Mouse (Mus musculus) stomach, postnatal 0 days (tissue): ENCODE measurements at regions not wholly inside any gene's neighbourhood (a gene's known extent, or its start where the extent isn't known, plus 50 kb on each side); places are given as distances from the start of the nearest gene placed in this dataset.

Experiments
- CTCF ChIP-seq: IDR thresholded peaks from 2 replicates; pipeline ENCODE4 v1.5.1; 2016; ENCODE audit warnings: antibody characterized with exemption, low read depth, mild to moderate bottlenecking, moderate library complexity
- EP300 ChIP-seq: optimal IDR thresholded peaks from 2 replicates; pipeline ENCODE3; 2016; ENCODE audit warnings: antibody characterized with exemption

DNA sequence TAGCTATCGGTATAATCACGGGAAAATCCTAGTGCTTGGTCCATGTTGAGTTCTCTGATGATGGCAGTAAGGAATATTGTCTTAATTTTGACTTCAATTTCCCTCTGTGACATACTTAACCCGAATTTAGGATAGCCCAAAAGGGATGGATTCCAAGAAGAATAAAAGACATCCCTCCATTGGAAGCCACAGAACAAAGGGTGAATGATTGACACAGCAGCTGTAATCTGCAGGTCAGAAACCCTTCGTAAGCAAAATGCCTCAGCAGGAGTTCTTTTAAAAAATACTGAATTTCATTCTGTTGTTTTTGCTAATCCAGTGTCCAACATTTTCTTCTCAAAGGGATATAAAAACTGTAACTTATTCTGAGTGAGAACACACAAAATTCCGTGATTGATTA, 492.7 kb downstream of the Epha3 start:
- TF ChIP-seq EP300 (no peak), CTCF (no peak)
